Mouse (Mus musculus): Measurements from ENCODE around the gene Apoh. TPM values are rescaled to one million over a fixed set of nuclear protein-coding genes. Genes with fewer than 3 reads are reported as not detected.

Gene Apoh
- polyA plus RNA-seq, 1 experiment from 2014 or later: not detected

- Histone ChIP-seq H3K4me1 (no peaks in the 10 kb centered on the region), H3K36me3 (replicated peaks) (peaks cover 6% of the 10 kb centered on the region), H3K27me3 (replicated peaks; ENCODE audit: low read depth, poor library complexity, severe bottlenecking) (no peaks in the 10 kb centered on the region), H3K4me3 (no peak overlapping the region), H3K27ac (replicated peaks) (no peak overlapping the region), H3K9me3 (no peaks in the 10 kb centered on the region)
- 89% methylated on average over 11 of the region's 11 CpGs for WGBS
- DNase-seq (ENCODE audit: low spot score): no peak
Measured at GRCm38 (mm10) chr11:108443893-108444563, 100.9 kb downstream of the Apoh start.

- peak; percentile 30 for DNase-seq (ENCODE audit: low spot score)
- Histone ChIP-seq H3K4me3 (no peak overlapping the region), H3K4me1 (no peaks in the 10 kb centered on the region), H3K36me3 (replicated peaks) (peaks cover 10% of the 10 kb centered on the region), H3K27ac (replicated peaks) (no peak overlapping the region), H3K9me3 (peaks cover 8% of the 10 kb centered on the region; the same call in 1 of the 2 replicates), H3K27me3 (replicated peaks; ENCODE audit: low read depth, poor library complexity, severe bottlenecking) (no peaks in the 10 kb centered on the region)
Measured at GRCm38 (mm10) chr11:108447148-108447547, 104.0 kb downstream of the Apoh start.

GRCm38 (mm10) chr11:108449811-108450210 is 106.7 kb downstream of the Apoh start:
- peak; percentile 75 for DNase-seq (ENCODE audit: low spot score)
- WGBS: 30% methylated on average over 3 of the region's 3 CpGs
- Histone ChIP-seq H3K36me3 (replicated peaks) (peaks cover 12% of the 10 kb centered on the region), H3K27ac (replicated peaks) (no peak overlapping the region), H3K4me3 (no peak overlapping the region), H3K9me3 (peaks cover 8% of the 10 kb centered on the region; the same call in 1 of the 2 replicates), H3K4me1 (no peaks in the 10 kb centered on the region), H3K27me3 (replicated peaks; ENCODE audit: low read depth, poor library complexity, severe bottlenecking) (no peaks in the 10 kb centered on the region)

- peaks cover 4% of the 10 kb centered on the region; the same call in 1 of the 2 replicates for H3K9me3 ChIP-seq
- H3K4me3 ChIP-seq: no peak overlapping the region
- peaks cover 7% of the 10 kb centered on the region; the same call in 1 of the 2 replicates for H3K36me3 ChIP-seq (replicated peaks)
- WGBS: 88% methylated on average over 3 of the region's 3 CpGs
- H3K27ac ChIP-seq (replicated peaks): no peak overlapping the region
- H3K27me3 ChIP-seq (replicated peaks; ENCODE audit: low read depth, poor library complexity, severe bottlenecking): no peaks in the 10 kb centered on the region
- no peaks in the 10 kb centered on the region; the same call in 1 of the 2 replicates for H3K4me1 ChIP-seq
- DNase-seq (ENCODE audit: low spot score): no peak
Measured at GRCm38 (mm10) chr11:108459599-108459998, 116.4 kb downstream of the Apoh start.

Other genes with a start within 250 kb of the Apoh start
- gene Prkca, start 574 bp downstream of the Apoh start, polyA plus RNA-seq (2016; fragmentation: Nextera tagmentation; extraction: Ambion mirVana): 3.4 TPM in 2 replicates
- 9.0 and 11.0 TPM in 2 replicates for gene Cep112, start 81.8 kb downstream of the Apoh start, polyA plus RNA-seq (2016; fragmentation: Nextera tagmentation; extraction: Ambion mirVana)